Mouse (Mus musculus): ENCODE measurements at regions not wholly inside any gene's neighbourhood (a gene's known extent, or its start where the extent isn't known, plus 50 kb on each side); places are given as distances from the start of the nearest gene placed in this dataset.
"Not testable (repeated sequence)": the region's sequence is repeated elsewhere in the genome, so short reads cannot be mapped to it uniquely, and the experiment has no call there.

DNA sequence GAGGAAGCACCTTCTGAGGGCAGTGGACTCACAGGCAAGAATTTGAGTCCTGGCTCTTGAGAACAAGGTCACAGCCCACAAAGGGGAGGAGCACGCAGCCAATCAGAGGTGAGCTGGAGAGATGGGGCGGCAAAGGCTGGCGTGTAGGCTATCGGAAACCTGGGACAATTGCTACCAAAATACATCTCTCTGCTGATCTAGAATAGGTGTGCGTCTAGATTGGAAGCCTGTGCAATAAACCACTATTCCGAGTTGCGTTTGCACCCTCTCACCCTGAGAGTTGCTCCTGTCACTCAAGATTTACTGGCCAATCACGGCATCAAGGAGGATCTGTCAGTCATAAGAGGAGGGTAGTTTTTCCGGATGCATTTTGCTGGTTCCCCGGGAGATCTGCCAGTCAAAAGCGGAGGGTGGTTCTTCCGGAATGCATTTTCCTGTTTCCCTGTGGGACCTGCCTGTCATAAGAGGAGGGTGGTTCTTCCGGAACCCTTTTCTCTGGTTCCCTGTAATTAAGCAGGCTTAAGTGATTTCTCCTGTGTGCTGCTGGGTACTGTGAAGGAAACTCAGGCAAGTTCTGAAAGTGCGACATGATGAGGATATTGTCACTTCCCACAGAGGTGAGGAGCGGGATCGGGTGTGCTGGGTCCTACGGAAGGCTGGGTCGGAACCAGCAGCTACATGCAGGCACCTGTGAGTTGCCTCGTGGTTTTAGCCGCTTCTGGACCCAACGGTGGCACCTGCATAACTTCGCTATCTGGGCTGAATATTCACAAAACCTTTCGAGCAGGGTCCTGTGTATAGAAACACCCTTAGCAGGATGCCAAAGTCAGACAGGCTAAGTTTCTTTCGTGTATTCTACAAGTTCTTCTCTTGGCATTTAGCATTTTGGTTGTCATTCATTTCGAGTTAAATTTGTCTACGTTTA, 112.6 kb upstream of the Zfp960 start:
- DNase-seq = peak; percentile 96

GRCm38 (mm10) chr17:16952146-16952545, 111.8 kb upstream of the Zfp960 start:
- peak; percentile 19 for DNase-seq

- DNase-seq = not testable (repeated sequence)
Measured at GRCm38 (mm10) chr17:16997241-16997640, 66.7 kb upstream of the Zfp960 start.

- DNase-seq = peak; percentile 90
Measured at GRCm38 (mm10) chr17:17004632-17005265, 59.2 kb upstream of the Zfp960 start.

- DNase-seq = peak; percentile 45
Measured at GRCm38 (mm10) chr17:17005267-17005666, 58.6 kb upstream of the Zfp960 start.
